Mouse (Mus musculus): Measurements from ENCODE around the gene Lrwd1. TPM values are rescaled to one million over a fixed set of nuclear protein-coding genes. Genes with fewer than 3 reads are reported as not detected.

Gene Lrwd1
- total and polyA plus RNA-seq, 2 experiments from 2014 or later, result 16.8 to 35.8 TPM

DNA sequence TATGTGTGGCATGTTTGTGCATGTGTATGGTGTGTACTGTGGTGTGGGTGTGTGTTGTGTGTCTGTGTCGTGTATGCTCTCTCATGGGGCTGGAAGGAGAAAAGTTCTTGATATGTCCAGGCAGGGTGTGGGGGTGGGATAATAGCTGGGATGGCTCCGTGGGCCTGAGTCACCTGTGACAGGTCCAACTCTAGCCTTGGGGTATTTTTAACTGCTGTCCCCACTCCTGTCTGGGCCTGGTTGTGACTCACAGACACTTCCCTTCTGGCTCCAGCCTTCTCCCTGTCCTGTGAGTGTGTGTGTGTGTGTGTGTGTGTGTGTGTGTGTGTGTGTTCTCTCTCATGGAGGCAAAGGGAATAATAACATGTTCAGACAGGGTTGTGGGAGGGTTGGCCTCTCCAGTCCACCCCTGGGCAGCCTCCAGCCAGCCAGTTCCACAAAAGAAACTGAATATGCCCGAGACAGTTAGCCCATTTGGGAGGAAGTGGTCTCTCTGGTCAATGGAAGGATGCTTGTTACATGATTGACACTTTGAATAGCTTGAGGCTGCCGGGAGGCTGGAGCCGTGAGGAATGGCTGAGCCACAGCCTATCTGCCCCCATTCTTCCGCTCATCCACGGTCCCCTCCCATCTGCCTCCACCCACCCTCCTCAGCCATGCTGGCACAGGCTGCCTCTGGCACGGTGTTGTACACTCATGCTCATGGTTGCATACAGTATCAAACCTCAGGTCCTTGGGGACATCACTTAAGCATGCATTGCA lies 41.4 kb downstream of the Lrwd1 start:
- DNase-seq (ENCODE audit: low spot score), result no peak
- no peak for ATAC-seq
- Histone ChIP-seq H3K9ac (replicated peaks; ENCODE audit: low read length) (no peak overlapping the region), H3K4me3 (ENCODE audit: low read length) (no peak overlapping the region), H3K27me3 (ENCODE audit: insufficient read depth, low read length) (no peaks in the 10 kb centered on the region), H3K27ac (no peak overlapping the region), H3K4me2 (ENCODE audit: low read depth, low read length) (no peak overlapping the region), H3K4me1 (ENCODE audit: insufficient read depth, low read length) (no peaks in the 10 kb centered on the region), H3K9me3 (ENCODE audit: low read length) (no peaks in the 10 kb centered on the region), H3K36me3 (ENCODE audit: insufficient read depth, low read length) (peaks cover 6% of the 10 kb centered on the region; the same call in 1 of the 2 replicates)
- WGBS, result 40% methylated on average over 8 of the region's 8 CpGs
- no peak for TF ChIP-seq CTCF (IDR thresholded peaks at IDR 0.05; ENCODE audit: low read depth)

GRCm38 (mm10) chr5:136091927-136092326 lies 43.9 kb downstream of the Lrwd1 start:
- H3K4me1 ChIP-seq (ENCODE audit: insufficient read depth, low read length), result no peaks in the 10 kb centered on the region
- DNase-seq (ENCODE audit: low spot score) (no peak), ATAC-seq (no peak)
- no peaks in the 10 kb centered on the region for H3K27me3 ChIP-seq (ENCODE audit: insufficient read depth, low read length)
- H3K9me3 ChIP-seq (ENCODE audit: low read length), result no peaks in the 10 kb centered on the region
- WGBS, result 69% methylated on average over 5 of the region's 5 CpGs
- H3K27ac ChIP-seq, result no peak overlapping the region
- no peak overlapping the region for H3K4me2 ChIP-seq (ENCODE audit: low read depth, low read length)
- no peak overlapping the region for H3K4me3 ChIP-seq (ENCODE audit: low read length)
- peaks cover 6% of the 10 kb centered on the region; the same call in 1 of the 2 replicates for H3K36me3 ChIP-seq (ENCODE audit: insufficient read depth, low read length)
- TF ChIP-seq CTCF (IDR thresholded peaks at IDR 0.05; ENCODE audit: low read depth), result no peak
- H3K9ac ChIP-seq (replicated peaks; ENCODE audit: low read length), result no peak overlapping the region

DNA sequence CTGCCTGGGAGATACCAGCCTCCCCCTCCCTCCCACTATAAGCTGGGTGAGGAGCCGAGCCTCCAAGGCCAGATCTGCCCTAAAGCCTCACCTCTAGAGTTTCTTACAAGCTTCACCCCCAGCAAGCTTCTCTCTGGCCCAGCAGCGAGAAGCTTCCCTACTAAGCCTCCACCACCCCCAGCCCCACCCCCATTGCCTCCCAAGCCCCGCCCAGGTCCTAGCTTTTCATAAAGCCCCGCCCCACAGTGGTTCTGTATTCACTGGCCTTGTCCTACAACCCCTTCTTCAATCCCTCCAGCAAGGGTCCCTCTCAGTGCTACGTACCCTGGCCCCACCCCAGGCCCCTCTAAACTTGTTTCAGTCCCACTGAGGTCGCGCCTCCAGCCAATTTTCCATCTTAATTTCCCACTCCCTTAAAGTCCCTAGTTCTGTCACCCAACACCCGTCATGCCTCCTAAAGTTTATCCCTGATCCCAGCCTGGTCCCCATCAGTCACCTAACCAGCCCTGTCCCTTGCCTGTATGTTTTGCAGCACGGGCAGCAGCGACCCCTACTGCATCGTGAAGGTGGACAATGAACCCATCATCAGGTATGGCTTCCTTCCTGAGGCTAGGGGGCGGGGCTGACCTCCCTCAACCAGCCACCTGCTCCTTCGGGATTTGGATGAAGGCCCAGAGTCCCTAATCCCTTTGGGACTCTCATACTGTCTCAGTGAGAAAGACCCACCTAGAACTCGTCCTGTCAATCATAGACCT lies 46.9 kb downstream of the Lrwd1 start:
- ATAC-seq, result no peak
- H3K27me3 ChIP-seq (ENCODE audit: insufficient read depth, low read length), result no peaks in the 10 kb centered on the region
- peak; percentile 18 for DNase-seq (ENCODE audit: low spot score)

DNA sequence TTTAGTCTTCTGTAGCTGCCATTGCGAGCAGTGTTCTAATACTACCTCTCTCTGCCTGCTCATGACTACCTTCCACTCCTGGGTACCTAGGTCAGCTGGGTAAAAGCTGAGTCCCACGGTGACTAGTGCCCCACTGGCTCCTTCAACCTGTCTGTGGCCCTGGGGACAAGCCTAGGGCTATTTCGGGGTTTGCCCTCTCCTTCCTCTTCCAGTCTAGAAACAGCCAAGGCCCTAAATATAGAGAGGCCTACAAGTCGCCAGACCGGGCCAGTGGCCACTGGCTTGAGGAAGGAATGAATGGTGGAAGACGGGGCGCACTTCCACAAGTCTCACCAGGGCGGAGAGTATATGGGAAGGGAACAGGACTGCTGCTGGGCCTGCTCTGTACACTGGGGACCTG lies 49.6 kb downstream of the Lrwd1 start:
- peaks cover 8% of the 10 kb centered on the region for H3K4me1 ChIP-seq (ENCODE audit: insufficient read depth, low read length)
- DNase-seq (ENCODE audit: low spot score) (no peak), ATAC-seq (no peak)
- H3K4me2 ChIP-seq (ENCODE audit: low read depth, low read length), result no peak overlapping the region
- H3K9me3 ChIP-seq (ENCODE audit: low read length), result no peaks in the 10 kb centered on the region
- no peak overlapping the region for H3K27ac ChIP-seq
- no peak overlapping the region for H3K9ac ChIP-seq (replicated peaks; ENCODE audit: low read length)
- no peaks in the 10 kb centered on the region for H3K27me3 ChIP-seq (ENCODE audit: insufficient read depth, low read length)
- H3K36me3 ChIP-seq (ENCODE audit: insufficient read depth, low read length), result peaks cover 2% of the 10 kb centered on the region; the same call in 1 of the 2 replicates
- TF ChIP-seq CTCF (IDR thresholded peaks at IDR 0.05; ENCODE audit: low read depth), result no peak
- WGBS, result 93% methylated on average over 8 of the region's 8 CpGs
- no peak overlapping the region for H3K4me3 ChIP-seq (ENCODE audit: low read length)

More for the DNA sequence above, 46.9 kb downstream of the Lrwd1 start:
- H3K9ac ChIP-seq (replicated peaks; ENCODE audit: low read length), result no peak overlapping the region
- no peak overlapping the region for H3K4me2 ChIP-seq (ENCODE audit: low read depth, low read length)
- H3K4me3 ChIP-seq (ENCODE audit: low read length), result no peak overlapping the region
- H3K4me1 ChIP-seq (ENCODE audit: insufficient read depth, low read length), result peaks cover 8% of the 10 kb centered on the region
- WGBS, result 25% methylated on average over 14 of the region's 14 CpGs
- H3K36me3 ChIP-seq (ENCODE audit: insufficient read depth, low read length), result peaks cover 6% of the 10 kb centered on the region; the same call in 1 of the 2 replicates
- H3K27ac ChIP-seq, result no peak overlapping the region
- peak; percentile 60 for TF ChIP-seq CTCF (IDR thresholded peaks at IDR 0.05; ENCODE audit: low read depth)
- no peaks in the 10 kb centered on the region for H3K9me3 ChIP-seq (ENCODE audit: low read length)

DNA sequence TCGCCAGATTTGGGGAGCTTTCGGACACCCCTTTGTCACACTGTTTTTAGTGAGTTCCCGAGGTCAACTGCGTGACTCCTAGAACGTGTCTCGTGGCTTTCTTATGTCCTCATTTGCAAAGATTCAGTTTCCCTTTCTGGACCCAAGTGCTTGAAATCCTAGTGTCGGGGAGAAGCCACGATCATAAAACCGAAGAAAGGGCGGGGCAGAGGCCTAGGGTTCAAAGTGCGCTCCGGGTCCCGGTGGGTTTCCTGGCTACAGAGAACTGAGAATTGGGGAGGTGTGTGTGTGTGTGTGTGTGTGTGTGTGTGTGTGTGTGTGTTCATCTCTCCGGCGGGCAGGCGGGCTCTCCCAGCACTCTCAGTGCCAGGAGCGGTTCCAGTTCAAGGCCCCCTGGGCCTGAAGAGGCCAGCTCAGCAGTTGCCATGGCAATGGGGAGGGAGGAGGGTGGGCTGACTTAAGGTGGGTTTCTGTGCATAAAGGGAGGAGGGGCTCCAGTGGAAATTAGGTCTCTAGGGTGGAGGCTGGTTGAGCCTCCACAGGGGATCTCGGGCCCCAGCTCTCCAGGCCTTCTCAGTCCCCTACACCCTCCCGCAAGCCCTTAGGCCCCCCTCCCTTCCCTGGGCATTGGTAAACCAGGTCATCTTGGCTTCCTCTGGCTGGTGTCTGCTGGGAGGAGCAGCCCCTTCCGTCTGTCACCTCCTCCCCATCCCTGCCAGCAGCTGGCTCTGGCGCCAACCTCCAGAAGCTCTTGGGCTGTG lies 50.8 kb downstream of the Lrwd1 start:
- ATAC-seq (peak; percentile 55), DNase-seq (ENCODE audit: low spot score) (peak; percentile 69)
- peak overlapping the region; percentile 54; the same call in 1 of the 2 replicates for H3K27ac ChIP-seq

DNA sequence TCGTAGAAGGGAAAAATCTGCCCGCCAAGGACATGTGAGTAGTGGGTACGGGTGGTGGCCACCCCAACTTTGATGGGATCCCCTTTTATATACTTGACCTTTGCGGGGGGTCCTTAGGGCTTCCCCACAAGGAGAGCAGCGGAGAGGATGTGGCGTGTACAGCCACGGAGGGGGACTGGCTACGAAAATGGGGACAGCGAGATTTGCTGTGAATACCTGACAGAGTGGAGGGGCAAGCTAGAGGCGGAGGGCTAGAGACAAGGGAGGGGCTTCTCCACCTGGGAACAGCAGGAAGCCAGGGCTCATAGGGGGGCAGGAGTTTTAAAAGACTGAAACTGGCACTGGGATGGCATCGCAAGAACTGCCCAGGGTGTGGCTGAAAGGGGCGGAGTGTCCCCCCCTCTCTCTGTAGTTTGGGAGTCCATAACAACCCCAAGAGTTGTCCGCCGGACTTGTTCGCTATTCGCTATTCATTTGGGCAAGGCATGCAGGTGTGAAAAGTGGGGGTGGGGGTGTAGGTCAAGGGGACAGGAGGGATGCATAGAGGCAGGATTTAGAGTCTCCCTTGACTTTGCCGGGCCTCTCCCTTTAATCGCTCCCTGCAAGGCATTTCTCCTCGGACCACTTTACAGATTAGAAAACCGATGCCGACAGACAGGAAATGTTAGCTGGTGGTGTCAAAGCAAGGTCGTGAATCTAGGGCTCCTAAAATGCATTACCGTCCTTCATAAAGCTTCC lies 51.6 kb downstream of the Lrwd1 start:
- H3K9me3 ChIP-seq (ENCODE audit: low read length), result no peaks in the 10 kb centered on the region
- WGBS, result under 1% methylated on average over 23 of the region's 23 CpGs
- TF ChIP-seq CTCF (IDR thresholded peaks at IDR 0.05; ENCODE audit: low read depth), result no peak
- ATAC-seq, result peak; percentile 25; the same call in 1 of the 2 replicates
- peaks cover 8% of the 10 kb centered on the region for H3K4me1 ChIP-seq (ENCODE audit: insufficient read depth, low read length)
- no peak for DNase-seq (ENCODE audit: low spot score)
- peak overlapping the region; percentile 47 for H3K4me3 ChIP-seq (ENCODE audit: low read length)
- H3K36me3 ChIP-seq (ENCODE audit: insufficient read depth, low read length), result no peaks in the 10 kb centered on the region
- H3K9ac ChIP-seq (replicated peaks; ENCODE audit: low read length), result peak overlapping the region; percentile 48
- H3K27ac ChIP-seq, result 0 out of 2 replicates have a peak overlapping the region, but pooled peaks have one; percentile 6
- H3K4me2 ChIP-seq (ENCODE audit: low read depth, low read length), result peak overlapping the region; percentile 59
- no peaks in the 10 kb centered on the region for H3K27me3 ChIP-seq (ENCODE audit: insufficient read depth, low read length)

More for the DNA sequence above, 50.8 kb downstream of the Lrwd1 start:
- TF ChIP-seq CTCF (IDR thresholded peaks at IDR 0.05; ENCODE audit: low read depth), result no peak
- Histone ChIP-seq H3K4me3 (ENCODE audit: low read length) (peak overlapping the region; percentile 47), H3K27me3 (ENCODE audit: insufficient read depth, low read length) (no peaks in the 10 kb centered on the region), H3K4me2 (ENCODE audit: low read depth, low read length) (peak overlapping the region; percentile 59), H3K9ac (replicated peaks; ENCODE audit: low read length) (peak overlapping the region; percentile 48), H3K4me1 (ENCODE audit: insufficient read depth, low read length) (peaks cover 8% of the 10 kb centered on the region), H3K9me3 (ENCODE audit: low read length) (no peaks in the 10 kb centered on the region), H3K36me3 (ENCODE audit: insufficient read depth, low read length) (no peaks in the 10 kb centered on the region)
- WGBS, result 5% methylated on average over 21 of the region's 21 CpGs
